Mouse (Mus musculus) liver, postnatal 0 days (tissue): ENCODE data around the gene Draxin.

Experiments
- CTCF ChIP-seq: sonication (generic); IDR thresholded peaks from 2 replicates; pipeline ENCODE4 v1.5.1; 2016; ENCODE audit warnings: antibody characterized with exemption, low read depth
- EP300 ChIP-seq: IDR thresholded peaks from 2 replicates; pipeline ENCODE4 v1.6.1; 2016; ENCODE audit warnings: antibody characterized with exemption, low read depth, mild to moderate bottlenecking

DNA sequence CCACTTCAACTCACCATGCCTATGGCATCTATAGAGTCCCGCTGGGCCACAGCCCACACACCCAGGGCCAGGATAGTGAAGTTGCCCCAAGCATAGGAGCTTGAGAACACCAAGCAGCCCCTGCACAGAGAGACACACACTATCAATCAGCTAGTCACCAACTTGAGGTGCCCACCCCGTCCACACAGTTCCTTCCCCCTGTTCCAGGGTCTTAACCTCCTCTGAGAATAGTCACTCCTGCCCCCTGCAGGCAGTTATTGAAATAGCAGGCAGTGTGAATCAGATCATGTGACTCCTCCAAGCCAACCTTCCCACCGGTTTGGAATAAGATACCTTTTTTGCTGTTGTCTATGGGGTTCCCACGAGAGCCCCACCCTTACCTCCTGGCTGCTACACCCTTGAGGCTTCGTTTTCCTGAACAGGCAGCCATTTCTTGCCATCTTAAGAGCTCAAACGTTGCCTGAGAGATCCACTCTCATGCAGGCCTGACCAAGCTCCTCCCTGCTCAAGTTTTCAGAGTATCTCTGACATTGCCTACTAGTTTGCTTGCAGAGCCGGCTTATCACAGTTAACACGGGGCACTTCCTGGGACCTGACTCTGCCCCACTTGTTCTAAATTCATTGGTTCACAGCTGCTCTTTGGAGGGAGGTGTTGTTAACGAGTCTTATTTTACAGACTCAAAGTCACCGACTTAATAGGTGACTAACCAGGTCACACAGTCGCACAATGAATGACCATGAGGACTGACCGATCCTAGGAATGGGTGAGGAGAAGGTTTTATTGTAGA is 48.0 kb downstream of the Draxin start:
- TF ChIP-seq EP300 (no peak), CTCF (peak; percentile 86)
